Mouse (Mus musculus) CH12F3 (cell line): ENCODE measurements around the gene Zfp536.

Source experiments
- in situ Hi-C: fragments of 300-500 bp; cut with MboI; formaldehyde crosslinking; loops from 2 replicates; pipeline ENCODE4 v1.14.3; 2020; ENCODE audit warnings: low sequenced_read_pairs

Gene Zfp536

GRCm38 (mm10) chr7:37773312-37773702 lies at the start of gene Zfp536:
Gene Zfp536, minus strand, starts transcription at chr7:37773641.
- in situ Hi-C loops = no loop called here

- in situ Hi-C loops = no loop called here
Measured at GRCm38 (mm10) chr7:37820670-37821301, 47.3 kb upstream of the Zfp536 start.

- in situ Hi-C loops = no loop called here
Measured at GRCm38 (mm10) chr7:37818631-37819340, 45.3 kb upstream of the Zfp536 start.

- in situ Hi-C loops = no loop called here
Measured at GRCm38 (mm10) chr7:37816901-37817300, 43.5 kb upstream of the Zfp536 start.

GRCm38 (mm10) chr7:37814844-37815406 lies 41.5 kb upstream of the Zfp536 start:
- in situ Hi-C loops = no loop called here

GRCm38 (mm10) chr7:37813676-37814075 lies 40.2 kb upstream of the Zfp536 start:
- in situ Hi-C loops = no loop called here

GRCm38 (mm10) chr7:37809908-37810307 lies 36.5 kb upstream of the Zfp536 start:
- in situ Hi-C loops = no loop called here

- in situ Hi-C loops = no loop called here
Measured at GRCm38 (mm10) chr7:37809001-37809400, 35.6 kb upstream of the Zfp536 start.

- in situ Hi-C loops = no loop called here
Measured at GRCm38 (mm10) chr7:37801160-37801559, 27.7 kb upstream of the Zfp536 start.

GRCm38 (mm10) chr7:37788721-37789120 lies 15.3 kb upstream of the Zfp536 start:
- in situ Hi-C loops = no loop called here

- in situ Hi-C loops = no loop called here
Measured at GRCm38 (mm10) chr7:37775502-37775901, 2.1 kb upstream of the Zfp536 start.

- in situ Hi-C loops = no loop called here
Measured at GRCm38 (mm10) chr7:37774463-37774970, 1.1 kb upstream of the Zfp536 start.

- in situ Hi-C loops = no loop called here
Measured at GRCm38 (mm10) chr7:37773906-37774305, 465 bp upstream of the Zfp536 start.

GRCm38 (mm10) chr7:37772376-37773311 lies 797 bp downstream of the Zfp536 start:
- in situ Hi-C loops = no loop called here

GRCm38 (mm10) chr7:37771491-37772375 lies 1.7 kb downstream of the Zfp536 start:
- in situ Hi-C loops = no loop called here

GRCm38 (mm10) chr7:37770400-37771050 lies 2.9 kb downstream of the Zfp536 start:
- in situ Hi-C loops = no loop called here

GRCm38 (mm10) chr7:37769526-37770399 lies 3.7 kb downstream of the Zfp536 start:
- in situ Hi-C loops = no loop called here

- in situ Hi-C loops = no loop called here
Measured at GRCm38 (mm10) chr7:37769004-37769403, 4.4 kb downstream of the Zfp536 start.
